Mouse (Mus musculus) thymus, adult 2 months (tissue): Measurements from ENCODE around the gene 2700097O09Rik.

Experiments used
- CTCF ChIP-seq: fragments of 200-500 bp; IDR thresholded peaks from 2 replicates; pipeline ENCODE4 v1.5.1; 2012; ENCODE audit warnings: mild to moderate bottlenecking, control low read depth, low read length, moderate library complexity, borderline replicate concordance; ENCODE audit not compliant: control insufficient read depth, poor library complexity, insufficient read depth; ENCODE audit errors: extremely low read depth
- POLR2A ChIP-seq: fragments of 200-500 bp; IDR thresholded peaks from 2 replicates; pipeline ENCODE4 v1.6.1; 2012; ENCODE audit warnings: mild to moderate bottlenecking, low read length, control low read depth, moderate library complexity; ENCODE audit not compliant: control insufficient read depth, poor library complexity, insufficient read depth; ENCODE audit errors: extremely low read depth

GRCm38 (mm10) chr12:55061006-55061405 is 18.9 kb downstream of the 2700097O09Rik start:
- TF ChIP-seq CTCF: no peak
- TF ChIP-seq POLR2A: no peak
